Comparison of ENCODE assay signal across 8 mouse cellular contexts in the genomic region with DNA sequence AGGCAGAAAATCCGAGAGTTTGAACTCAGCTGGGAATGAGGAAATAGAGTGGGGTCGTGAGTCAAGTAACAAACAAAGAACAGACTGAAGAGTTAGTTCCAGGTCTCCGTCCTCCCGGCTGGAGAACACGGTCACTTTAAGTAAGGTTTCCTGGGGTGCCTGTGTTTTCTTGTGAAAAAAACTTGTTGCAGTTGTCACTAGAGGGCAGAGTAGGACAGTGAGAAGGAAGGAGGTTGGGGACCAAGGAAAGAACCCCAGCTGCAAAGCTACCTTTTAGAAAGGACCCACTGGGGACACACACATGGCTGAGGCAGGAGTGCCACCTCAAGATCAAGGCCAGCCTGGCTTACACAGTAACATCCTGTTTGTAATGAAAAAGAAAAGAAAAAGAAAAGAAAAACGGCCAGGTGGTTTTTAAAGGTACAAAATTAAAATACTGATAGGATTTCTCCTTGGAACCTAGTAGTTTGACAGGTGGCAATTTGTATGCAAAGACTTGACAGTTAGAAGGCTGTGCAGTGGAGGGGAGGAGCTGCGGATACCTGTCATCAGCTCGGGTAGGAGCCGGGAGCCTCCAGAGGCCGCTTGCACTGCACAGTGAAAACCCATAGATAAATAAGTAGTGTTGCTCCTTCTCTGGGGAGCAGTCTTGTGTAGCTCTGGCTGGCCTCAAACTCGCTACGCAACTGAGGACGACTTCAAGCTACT. TPM values are rescaled to one million over a fixed set of nuclear protein-coding genes. Genes with fewer than 3 reads are reported as not detected.
DNase-seq lines count a peak whose midpoint lies in the region; ATAC-seq and TF ChIP-seq lines count a peak whose summit lies in the region.

No protein-coding gene starts in this region.

- no peaks in the 10 kb centered on the region for H3K9me3 ChIP-seq in forebrain, embryonic 14.5 days (replicated peaks; ENCODE audit: control insufficient read depth, low read length)
- H3K9me3 ChIP-seq in forebrain, embryonic 10.5 days = no peaks in the 10 kb centered on the region
- H3K9me3 ChIP-seq in lung, embryonic 14.5 days (ENCODE audit: low read depth, low read length) = no peaks in the 10 kb centered on the region

- no peaks in the 10 kb centered on the region for H3K27me3 ChIP-seq in forebrain, embryonic 14.5 days (replicated peaks; ENCODE audit: control insufficient read depth, insufficient read depth, low read length)
- no peaks in the 10 kb centered on the region; the same call in 1 of the 2 replicates for H3K27me3 ChIP-seq in forebrain, embryonic 10.5 days (ENCODE audit: poor library complexity, severe bottlenecking)
- no peaks in the 10 kb centered on the region for H3K27me3 ChIP-seq in lung, embryonic 14.5 days (ENCODE audit: insufficient read depth, low read length)

- peaks cover 28% of the 10 kb centered on the region for H3K36me3 ChIP-seq in forebrain, embryonic 14.5 days (ENCODE audit: control insufficient read depth, insufficient read depth, low read length)
- H3K36me3 ChIP-seq in forebrain, embryonic 10.5 days (replicated peaks) = peaks cover 38% of the 10 kb centered on the region
- peaks cover 20% of the 10 kb centered on the region for H3K36me3 ChIP-seq in lung, embryonic 14.5 days (ENCODE audit: insufficient read depth)

- 0 out of 2 replicates have a peak overlapping the region, but pooled peaks have one; percentile 17 for H3K9ac ChIP-seq in forebrain, embryonic 14.5 days (ENCODE audit: low read length)
- no peak overlapping the region for H3K9ac ChIP-seq in lung, embryonic 14.5 days

- no peak for ATAC-seq in forebrain, embryonic 14.5 days
- ATAC-seq in lung, embryonic 14.5 days (ENCODE audit: insufficient read depth) = 0 out of 2 replicates have a peak, but pooled peaks have one; percentile 10

- peak; percentile 65 for DNase-seq in forebrain, embryonic 14.5 days (ENCODE audit: low spot score)
- no peak for DNase-seq in forebrain, embryonic 10.5 days (ENCODE audit: extremely low spot score, low spot score)
- peak; percentile 82 for DNase-seq in CD4-positive, CD25-positive, alpha-beta regulatory T cell, adult 2 months (ENCODE audit: low read depth, low spot score)
- peak; percentile 67 for DNase-seq in embryo, embryonic 10 days (ENCODE audit: low spot score)
- DNase-seq in induced T-regulatory cell, adult 2 months (ENCODE audit: low read depth) = peak; percentile 83
- DNase-seq in lung, embryonic 14.5 days = peak; percentile 81
- DNase-seq in thymus, postnatal 25 days = peak; percentile 57
- DNase-seq in gastrocnemius, postnatal 4 days (ENCODE audit: low spot score in 2 of 2) = no peak

- 17% methylated on average over 13 of the region's 13 CpGs for whole genome bisulfite sequencing in forebrain, embryonic 14.5 days
- WGBS in forebrain, embryonic 10.5 days = 23% methylated on average over 13 of the region's 13 CpGs
- 10% methylated on average over 13 of the region's 13 CpGs for WGBS in lung, embryonic 14.5 days

- H3K27ac ChIP-seq in forebrain, embryonic 14.5 days (ENCODE audit: low read depth, low read length) = no peak overlapping the region
- H3K27ac ChIP-seq in forebrain, embryonic 10.5 days = no peak overlapping the region
- no peak overlapping the region for H3K27ac ChIP-seq in lung, embryonic 14.5 days (ENCODE audit: low read depth)

- peak; percentile 73 for TF ChIP-seq CTCF in lung, embryonic 14.5 days (IDR thresholded peaks at IDR 0.05; ENCODE audit: low read depth)

- H3K4me1 ChIP-seq in forebrain, embryonic 14.5 days (ENCODE audit: control insufficient read depth, insufficient read depth, low read length) = peaks cover 9% of the 10 kb centered on the region
- H3K4me1 ChIP-seq in forebrain, embryonic 10.5 days = peaks cover 27% of the 10 kb centered on the region
- H3K4me1 ChIP-seq in lung, embryonic 14.5 days (ENCODE audit: insufficient read depth) = no peaks in the 10 kb centered on the region

- no peak overlapping the region for H3K4me3 ChIP-seq in forebrain, embryonic 14.5 days (ENCODE audit: low read depth, low read length)
- H3K4me3 ChIP-seq in forebrain, embryonic 10.5 days = no peak overlapping the region; the same call in 1 of the 2 replicates
- no peak overlapping the region for H3K4me3 ChIP-seq in lung, embryonic 14.5 days (ENCODE audit: low read depth, low read length)

- no peak overlapping the region for H3K4me2 ChIP-seq in forebrain, embryonic 14.5 days (ENCODE audit: low read length)
- H3K4me2 ChIP-seq in lung, embryonic 14.5 days = no peak overlapping the region

RNA-seq across cellular contexts. Expression of a gene that starts 3.2 kb away (rescaled TPM):
- 264 and 269 TPM in 2 replicates for polyA plus RNA-seq in forebrain, embryonic 14.5 days (2014; fragmentation: Nextera tagmentation; extraction: Ambion mirVana)
- polyA plus RNA-seq in forebrain, embryonic 10.5 days (2016; fragmentation: Nextera tagmentation; extraction: Ambion mirVana) = 425 and 433 TPM in 2 replicates
- polyA plus RNA-seq in lung, embryonic 14.5 days (2014; fragmentation: Nextera tagmentation; extraction: Ambion mirVana) = 295 and 296 TPM in 2 replicates
- total RNA-seq in gastrocnemius, postnatal 4 days (2021) = 100 to 1,000 TPM; 146 to 158 TPM

RNA-seq across cellular contexts. Expression of a gene that starts 13.6 kb away (rescaled TPM):
- 44.1 and 49.6 TPM in 2 replicates for polyA plus RNA-seq in forebrain, embryonic 14.5 days (2014; fragmentation: Nextera tagmentation; extraction: Ambion mirVana)
- 107 and 108 TPM in 2 replicates for polyA plus RNA-seq in forebrain, embryonic 10.5 days (2016; fragmentation: Nextera tagmentation; extraction: Ambion mirVana)
- 77.3 and 83.6 TPM in 2 replicates for polyA plus RNA-seq in lung, embryonic 14.5 days (2014; fragmentation: Nextera tagmentation; extraction: Ambion mirVana)
- total RNA-seq in gastrocnemius, postnatal 4 days (2021) = 10 to 100 TPM; 25.0 to 28.7 TPM

RNA-seq across cellular contexts. Expression of a gene that starts 22.1 kb away (rescaled TPM):
- 15.5 TPM in 2 replicates for polyA plus RNA-seq in forebrain, embryonic 14.5 days (2014; fragmentation: Nextera tagmentation; extraction: Ambion mirVana)
- 4.4 and 5.1 TPM in 2 replicates for polyA plus RNA-seq in forebrain, embryonic 10.5 days (2016; fragmentation: Nextera tagmentation; extraction: Ambion mirVana)
- polyA plus RNA-seq in lung, embryonic 14.5 days (2014; fragmentation: Nextera tagmentation; extraction: Ambion mirVana) = 1.9 and 2.9 TPM in 2 replicates
- total RNA-seq in gastrocnemius, postnatal 4 days (2021) = 1 to 10 TPM; 3.9 to 4.5 TPM

RNA-seq across cellular contexts. Expression of a gene that starts 33.2 kb away (rescaled TPM):
- polyA plus RNA-seq in forebrain, embryonic 14.5 days (2014; fragmentation: Nextera tagmentation; extraction: Ambion mirVana) = 0.62 and 1.2 TPM in 2 replicates
- polyA plus RNA-seq in forebrain, embryonic 10.5 days (2016; fragmentation: Nextera tagmentation; extraction: Ambion mirVana) = 1.2 and 1.9 TPM in 2 replicates
- 8.0 and 9.4 TPM in 2 replicates for polyA plus RNA-seq in lung, embryonic 14.5 days (2014; fragmentation: Nextera tagmentation; extraction: Ambion mirVana)
- 1 to 10 TPM; 8.2 to 9.7 TPM for total RNA-seq in gastrocnemius, postnatal 4 days (2021)

RNA-seq across cellular contexts. Expression of a gene that starts 58.1 kb away (rescaled TPM):
- polyA plus RNA-seq in forebrain, embryonic 14.5 days (2014; fragmentation: Nextera tagmentation; extraction: Ambion mirVana) = 51.1 and 52.1 TPM in 2 replicates
- 171 and 174 TPM in 2 replicates for polyA plus RNA-seq in forebrain, embryonic 10.5 days (2016; fragmentation: Nextera tagmentation; extraction: Ambion mirVana)
- polyA plus RNA-seq in lung, embryonic 14.5 days (2014; fragmentation: Nextera tagmentation; extraction: Ambion mirVana) = 77.0 and 82.1 TPM in 2 replicates
- total RNA-seq in gastrocnemius, postnatal 4 days (2021) = 10 to 100 TPM; 44.5 to 46.0 TPM

Comparison
In these comparisons a context has a peak if more than half of its experiments do, and no peak if none do; other contexts are left out.
1. DNase-seq: peak in forebrain, embryonic 14.5 days (single experiment), CD4-positive, CD25-positive, alpha-beta regulatory T cell, adult 2 months (single experiment), embryo, embryonic 10 days (single experiment), induced T-regulatory cell, adult 2 months (single experiment), lung, embryonic 14.5 days (single experiment) and thymus, postnatal 25 days (single experiment); none in forebrain, embryonic 10.5 days (single experiment) and gastrocnemius, postnatal 4 days (0 of 2).